Comparison of ENCODE assay signal across 11 mouse cellular contexts in the genomic region with DNA sequence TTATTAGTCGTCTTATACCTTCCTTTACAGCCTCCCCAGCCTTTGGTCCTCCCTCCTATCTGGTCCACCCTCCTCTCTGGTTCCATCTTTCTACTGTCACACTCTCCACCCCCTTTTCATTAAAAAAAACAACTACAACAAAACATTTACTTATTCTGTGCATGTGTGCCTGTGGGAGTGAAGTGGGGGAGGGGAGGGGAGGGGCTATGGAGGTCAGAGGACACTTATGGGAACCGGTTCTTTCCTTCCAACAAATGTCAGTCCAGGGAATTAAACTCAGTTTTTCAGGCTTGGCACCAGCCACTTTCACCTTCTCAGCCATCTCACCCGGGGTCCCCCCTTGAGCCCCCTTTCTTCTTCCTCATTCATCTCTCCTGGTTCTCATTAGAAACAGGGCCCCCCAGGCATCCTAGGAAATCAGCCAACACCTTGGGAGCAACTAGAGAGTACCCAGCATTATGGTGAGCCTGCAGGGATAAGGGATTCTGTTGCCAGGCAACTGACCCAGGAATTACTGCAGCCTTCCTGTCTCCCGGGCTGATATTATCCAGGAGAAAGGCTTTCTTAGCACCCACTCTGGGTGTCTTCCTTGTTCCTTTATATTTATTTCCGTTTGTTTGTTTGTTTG. TPM values are rescaled to one million over a fixed set of nuclear protein-coding genes. Genes with fewer than 3 reads are reported as not detected.
DNase-seq lines count a peak whose midpoint lies in the region; ATAC-seq lines count a peak whose summit lies in the region.
"Had no signal": no experiment of that assay in that cellular context is flagged by ENCODE, and none has a peak within 500 bp of the region (broad histone marks: within the 10 kb centered on the region; RNA-seq: fewer than 3 reads in every experiment).

No protein-coding gene starts in this region.

- 0 out of 2 replicates have a peak overlapping the region, but pooled peaks have one; percentile 34 for H3K27ac ChIP-seq in embryonic facial prominence, embryonic 14.5 days (replicated peaks; ENCODE audit: low read depth, low read length)
- H3K27ac ChIP-seq in hindbrain, embryonic 13.5 days: peak overlapping the region; percentile 85
- H3K27ac ChIP-seq in midbrain, embryonic 13.5 days: peak overlapping the region; percentile 81

- no peak overlapping the region for H3K4me3 ChIP-seq in embryonic facial prominence, embryonic 14.5 days (ENCODE audit: low read depth, low read length)
- no peak overlapping the region for H3K4me3 ChIP-seq in hindbrain, embryonic 13.5 days
- H3K4me3 ChIP-seq in midbrain, embryonic 13.5 days (replicated peaks): no peak overlapping the region

- no peaks in the 10 kb centered on the region for H3K9me3 ChIP-seq in embryonic facial prominence, embryonic 14.5 days (ENCODE audit: control insufficient read depth, low read length)
- no peaks in the 10 kb centered on the region for H3K9me3 ChIP-seq in hindbrain, embryonic 13.5 days
- H3K9me3 ChIP-seq in midbrain, embryonic 13.5 days: no peaks in the 10 kb centered on the region

- WGBS in embryonic facial prominence, embryonic 14.5 days: 12% methylated on average over 5 of the region's 5 CpGs
- WGBS in hindbrain, embryonic 13.5 days: 5% methylated on average over 5 of the region's 5 CpGs
- WGBS in midbrain, embryonic 13.5 days: 0% methylated on average over 5 of the region's 5 CpGs

- no peaks in the 10 kb centered on the region for H3K36me3 ChIP-seq in embryonic facial prominence, embryonic 14.5 days (ENCODE audit: control insufficient read depth, insufficient read depth, low read length)
- H3K36me3 ChIP-seq in hindbrain, embryonic 13.5 days: no peaks in the 10 kb centered on the region
- no peaks in the 10 kb centered on the region for H3K36me3 ChIP-seq in midbrain, embryonic 13.5 days

- no peaks in the 10 kb centered on the region for H3K27me3 ChIP-seq in embryonic facial prominence, embryonic 14.5 days (replicated peaks; ENCODE audit: control insufficient read depth, insufficient read depth, low read length)
- 0 out of 2 replicates have a peak, but pooled peaks cover 3% of the 10 kb centered on the region for H3K27me3 ChIP-seq in hindbrain, embryonic 13.5 days
- H3K27me3 ChIP-seq in midbrain, embryonic 13.5 days: no peaks in the 10 kb centered on the region

- no peak overlapping the region for H3K9ac ChIP-seq in embryonic facial prominence, embryonic 14.5 days (ENCODE audit: low read depth, low read length)
- H3K9ac ChIP-seq in hindbrain, embryonic 13.5 days: peak overlapping the region; percentile 39; the same call in 1 of the 2 replicates
- no peak overlapping the region for H3K9ac ChIP-seq in midbrain, embryonic 13.5 days (replicated peaks)

- H3K4me2 ChIP-seq in embryonic facial prominence, embryonic 14.5 days (ENCODE audit: low read depth, low read length): no peak overlapping the region
- H3K4me2 ChIP-seq in hindbrain, embryonic 13.5 days: peak overlapping the region; percentile 25; the same call in 1 of the 2 replicates
- peak overlapping the region; percentile 22 for H3K4me2 ChIP-seq in midbrain, embryonic 13.5 days (replicated peaks)

- peaks cover 16% of the 10 kb centered on the region for H3K4me1 ChIP-seq in embryonic facial prominence, embryonic 14.5 days (ENCODE audit: control insufficient read depth, insufficient read depth, low read length)
- H3K4me1 ChIP-seq in hindbrain, embryonic 13.5 days (replicated peaks): peaks cover 49% of the 10 kb centered on the region
- H3K4me1 ChIP-seq in midbrain, embryonic 13.5 days (replicated peaks): peaks cover 50% of the 10 kb centered on the region

- peak; percentile 53 for ATAC-seq in embryonic facial prominence, embryonic 14.5 days (ENCODE audit: low read depth)
- ATAC-seq in hindbrain, embryonic 13.5 days (ENCODE audit: low FRiP score): peak; percentile 72
- ATAC-seq in midbrain, embryonic 13.5 days: peak; percentile 81

- DNase-seq in embryo, embryonic 11 days: peak; percentile 58
- peak; percentile 53 for DNase-seq in embryonic facial prominence, embryonic 14.5 days (ENCODE audit: low spot score)
- DNase-seq in right cerebral cortex, postnatal 4 days: no peak
- DNase-seq in natural killer cell, adult 2 months (ENCODE audit: low spot score in 2 of 2): no peak
- DNase-seq in cerebellum, postnatal 36 days: no peak
- no peak for DNase-seq in T-cell, adult 2 months (ENCODE audit: low spot score)
- DNase-seq: spleen, adult 18-20 months had no signal

RNA-seq across cellular contexts. Expression of gene Pdzd3, which starts 3.4 kb away (rescaled TPM):
- polyA plus RNA-seq in embryonic facial prominence, embryonic 14.5 days (2014; fragmentation: Nextera tagmentation; extraction: Ambion mirVana): 0.12 and 0.15 TPM in 2 replicates
- 0.17 and 0.48 TPM in 2 replicates for polyA plus RNA-seq in hindbrain, embryonic 13.5 days (2015; fragmentation: Nextera tagmentation; extraction: Ambion mirVana)
- 0.48 and 0.64 TPM in 2 replicates for polyA plus RNA-seq in midbrain, embryonic 13.5 days (2015; fragmentation: Nextera tagmentation; extraction: Ambion mirVana)

RNA-seq across cellular contexts. Expression of gene Nlrx1, which starts 13.8 kb away (rescaled TPM):
- polyA plus RNA-seq in embryonic facial prominence, embryonic 14.5 days (2014; fragmentation: Nextera tagmentation; extraction: Ambion mirVana): 9.7 and 13.2 TPM in 2 replicates
- 4.4 TPM in 2 replicates for polyA plus RNA-seq in hindbrain, embryonic 13.5 days (2015; fragmentation: Nextera tagmentation; extraction: Ambion mirVana)
- polyA plus RNA-seq in midbrain, embryonic 13.5 days (2015; fragmentation: Nextera tagmentation; extraction: Ambion mirVana): 3.3 and 3.5 TPM in 2 replicates

RNA-seq across cellular contexts. Expression of gene Ccdc153, which starts 14.1 kb away (rescaled TPM):
- polyA plus RNA-seq in embryonic facial prominence, embryonic 14.5 days (2014; fragmentation: Nextera tagmentation; extraction: Ambion mirVana): 0.96 and 10.0 TPM in 2 replicates
- not detected in 2 replicates for polyA plus RNA-seq in hindbrain, embryonic 13.5 days (2015; fragmentation: Nextera tagmentation; extraction: Ambion mirVana)
- not detected in 2 replicates for polyA plus RNA-seq in midbrain, embryonic 13.5 days (2015; fragmentation: Nextera tagmentation; extraction: Ambion mirVana)
- polyA plus RNA-seq: heart, postnatal 0 days; kidney, embryonic 16.5 days had no signal

RNA-seq across cellular contexts. Expression of gene Cbl, which starts 20.8 kb away (rescaled TPM):
- 15.3 and 17.1 TPM in 2 replicates for polyA plus RNA-seq in embryonic facial prominence, embryonic 14.5 days (2014; fragmentation: Nextera tagmentation; extraction: Ambion mirVana)
- polyA plus RNA-seq in hindbrain, embryonic 13.5 days (2015; fragmentation: Nextera tagmentation; extraction: Ambion mirVana): 21.5 and 24.4 TPM in 2 replicates
- polyA plus RNA-seq in midbrain, embryonic 13.5 days (2015; fragmentation: Nextera tagmentation; extraction: Ambion mirVana): 26.2 and 28.5 TPM in 2 replicates

RNA-seq across cellular contexts. Expression of gene Abcg4, which starts 33.8 kb away (rescaled TPM):
- polyA plus RNA-seq in embryonic facial prominence, embryonic 14.5 days (2014; fragmentation: Nextera tagmentation; extraction: Ambion mirVana): 4.5 and 5.1 TPM in 2 replicates
- polyA plus RNA-seq in hindbrain, embryonic 13.5 days (2015; fragmentation: Nextera tagmentation; extraction: Ambion mirVana): 18.0 and 20.1 TPM in 2 replicates
- polyA plus RNA-seq in midbrain, embryonic 13.5 days (2015; fragmentation: Nextera tagmentation; extraction: Ambion mirVana): 17.3 and 18.1 TPM in 2 replicates

Comparison
In these comparisons a context has a peak if more than half of its experiments do, and no peak if none do; other contexts are left out.
1. DNase-seq: peak in embryo, embryonic 11 days (single experiment) and embryonic facial prominence, embryonic 14.5 days (single experiment); none in right cerebral cortex, postnatal 4 days (single experiment), natural killer cell, adult 2 months (0 of 2), cerebellum, postnatal 36 days (0 of 2) and T-cell, adult 2 months (single experiment).
2. H3K27ac ChIP-seq: peak in every context shown above with its lines; median percentile 85 in hindbrain, embryonic 13.5 days; 81 in midbrain, embryonic 13.5 days; 34 in embryonic facial prominence, embryonic 14.5 days.
3. Peak in every context shown above with its lines, with median percentiles within 50 percentile points of each other: ATAC-seq.